Mouse (Mus musculus) hematopoietic stem cell, adult 5-6 weeks (primary cell): Measurements from ENCODE around the gene Mapk1. TPM values are rescaled to one million over a fixed set of nuclear protein-coding genes. Genes with fewer than 3 reads are reported as not detected.
"Not testable (repeated sequence)": the region's sequence is repeated elsewhere in the genome, so short reads cannot be mapped to it uniquely, and the experiment has no call there.

Source experiments
- ATAC-seq, 2 experiments: fragments of 125-278 bp in 1 of 2; replicated peaks in 1 of 2; 2 replicates each; pipeline ENCODE4 v1.8.0; 2016 to 2017; ENCODE audit warnings: inconsistent platforms in 2 of 2, mild to moderate bottlenecking in 2 of 2, moderate number of reproducible peaks in 2 of 2, low read depth in 1 of 2, moderate TSS enrichment in 1 of 2; ENCODE audit not compliant: low FRiP score in 2 of 2, poor library complexity in 2 of 2, severe bottlenecking in 2 of 2, insufficient read depth in 1 of 2, low TSS enrichment in 1 of 2
- total RNA-seq: library from RNA; stranded (forward); fragments of 172-1452, 232-1000 nt; gene quantifications from 2 replicates; pipeline ENCODE4 v1.2.3, GENCODE M21; 2017

The Mapk1 gene
- total RNA-seq: 119 and 156 TPM in 2 replicates

- peak; percentile 99 to 100 for ATAC-seq
These were observed at the start of gene Mapk1 for GRCm38 (mm10) chr16:16983131-16983533. Mapk1 (plus strand) TSS chr16:16983382.

- ATAC-seq: no peak
These were observed 43.6 kb upstream of the Mapk1 start for GRCm38 (mm10) chr16:16939543-16939942.

GRCm38 (mm10) chr16:16941078-16941477, 42.1 kb upstream of the Mapk1 start:
- ATAC-seq: no peak

- no peak for ATAC-seq
These were observed 24.6 kb upstream of the Mapk1 start for GRCm38 (mm10) chr16:16958575-16958974.

GRCm38 (mm10) chr16:16959907-16960306, 23.3 kb upstream of the Mapk1 start:
- ATAC-seq: no peak

- ATAC-seq: no peak
These were observed 18.0 kb upstream of the Mapk1 start for GRCm38 (mm10) chr16:16965149-16965548.

- no peak for ATAC-seq
These were observed 16.9 kb upstream of the Mapk1 start for GRCm38 (mm10) chr16:16966290-16966689.

GRCm38 (mm10) chr16:16978061-16978460, 5.1 kb upstream of the Mapk1 start:
- no peak for ATAC-seq

GRCm38 (mm10) chr16:16978765-16979164, 4.4 kb upstream of the Mapk1 start:
- ATAC-seq: no peak

GRCm38 (mm10) chr16:16982636-16983035, 546 bp upstream of the Mapk1 start:
- no peak for ATAC-seq

GRCm38 (mm10) chr16:16983534-16984422, 596 bp downstream of the Mapk1 start:
- peak; percentile 23 to 36; a peak in 2 of 4 replicates for ATAC-seq

GRCm38 (mm10) chr16:16984423-16984941, 1.3 kb downstream of the Mapk1 start:
- ATAC-seq: no peak

- ATAC-seq: no peak
These were observed 4.1 kb downstream of the Mapk1 start for GRCm38 (mm10) chr16:16987248-16987647.

- ATAC-seq: peak; percentile 37 to 68
These were observed 5.7 kb downstream of the Mapk1 start for GRCm38 (mm10) chr16:16988842-16989241.

GRCm38 (mm10) chr16:16990021-16990420, 6.8 kb downstream of the Mapk1 start:
- ATAC-seq: no peak

GRCm38 (mm10) chr16:16994426-16995052, 11.4 kb downstream of the Mapk1 start:
- no peak for ATAC-seq

- not testable (repeated sequence) for ATAC-seq
These were observed 13.0 kb downstream of the Mapk1 start for GRCm38 (mm10) chr16:16996121-16996729.

- peak in 1 of 2 experiments; percentile 66; a peak in 1 of 4 replicates for ATAC-seq
These were observed 17.9 kb downstream of the Mapk1 start for GRCm38 (mm10) chr16:17001109-17001508.
